Mouse (Mus musculus) MEL (cell line): ENCODE results near the gene Gm49342. TPM values are rescaled to one million over a fixed set of nuclear protein-coding genes. Genes with fewer than 3 reads are reported as not detected.
"Not testable (repeated sequence)": the region's sequence is repeated elsewhere in the genome, so short reads cannot be mapped to it uniquely, and the experiment has no call there.

Source experiments
- DNase-seq: peaks from one replicate; pipeline ENCODE4 v3.0.0; 2011; ENCODE audit warnings: low read depth, low spot score
- H3K27ac ChIP-seq: 2 replicates; pipeline ENCODE4 v1.5.1; 2012; ENCODE audit warnings: low read depth, mild to moderate bottlenecking, control low read depth, low read length, moderate library complexity; ENCODE audit not compliant: control insufficient read depth
- H3K27me3 ChIP-seq, 2 experiments: fragments of 150-350 bp in 1 of 2; sonication (generic) in 1 of 2; 2 replicates each; pipeline ENCODE4 v1.6.1; 2012; ENCODE audit warnings: low read length in 2 of 2, mild to moderate bottlenecking in 2 of 2, improper control_type of control experiment in 1 of 2, moderate library complexity in 1 of 2; ENCODE audit not compliant: insufficient read depth in 2 of 2, control insufficient read depth in 1 of 2
- H3K36me3 ChIP-seq, 2 experiments: 2 replicates each; pipeline ENCODE4 v1.6.1; 2012 to 2014; ENCODE audit warnings: low read length in 2 of 2, improper control_type of control experiment in 1 of 2, inconsistent platforms in 1 of 2, mild to moderate bottlenecking in 1 of 2; ENCODE audit not compliant: insufficient read depth in 2 of 2, control insufficient read depth in 1 of 2
- H3K4me1 ChIP-seq, 2 experiments: fragments of 150-350 bp in 1 of 2; sonication (generic) in 1 of 2; 2 replicates each; pipeline ENCODE4 v1.6.1; 2012; ENCODE audit warnings: low read length in 2 of 2, improper control_type of control experiment in 1 of 2, mild to moderate bottlenecking in 1 of 2; ENCODE audit not compliant: insufficient read depth in 2 of 2, control insufficient read depth in 1 of 2
- H3K4me3 ChIP-seq, 2 experiments: fragments of 150-350 bp in 1 of 2; sonication (generic) in 1 of 2; 2 replicates each; pipeline ENCODE4 v1.5.1; 2012; ENCODE audit warnings: low read depth in 2 of 2, low read length in 2 of 2, mild to moderate bottlenecking in 2 of 2, moderate library complexity in 2 of 2, control low read depth in 1 of 2, improper control_type of control experiment in 1 of 2; ENCODE audit not compliant: control insufficient read depth in 1 of 2, insufficient read depth in 1 of 2
- H3K79me2 ChIP-seq: 2 replicates; pipeline ENCODE4 v1.6.1; 2012; ENCODE audit warnings: mild to moderate bottlenecking, low read length, moderate library complexity; ENCODE audit not compliant: control insufficient read depth, poor library complexity, insufficient read depth
- H3K9ac ChIP-seq: 2 replicates; pipeline ENCODE4 v1.6.1; 2012; ENCODE audit warnings: low read depth, mild to moderate bottlenecking, control low read depth, low read length, moderate library complexity; ENCODE audit not compliant: control insufficient read depth, poor library complexity, severe bottlenecking
- H3K9me3 ChIP-seq: fragments of 150-350 bp; sonication (generic); replicated peaks from 2 replicates; pipeline ENCODE4 v1.6.1; 2012; ENCODE audit warnings: mild to moderate bottlenecking, low read length, improper control_type of control experiment, moderate library complexity; ENCODE audit not compliant: insufficient read depth
- BHLHE40 ChIP-seq: IDR thresholded peaks from 2 replicates; pipeline ENCODE4 v1.6.1; 2012; ENCODE audit warnings: low read depth, mild to moderate bottlenecking, inconsistent platforms, low read length, improper control_type of control experiment, borderline replicate concordance
- CHD1 ChIP-seq: IDR thresholded peaks from 2 replicates; pipeline ENCODE4 v1.6.1; 2012; ENCODE audit warnings: low read depth, mild to moderate bottlenecking, inconsistent platforms, low read length, improper control_type of control experiment
- CHD2 ChIP-seq: IDR thresholded peaks from 2 replicates; pipeline ENCODE4 v1.6.1; 2011; ENCODE audit warnings: low read length, improper control_type of control experiment
- CTCF ChIP-seq, 3 experiments: IDR thresholded peaks in 2 of 3; conservative IDR thresholded peaks in 1 of 3; 2 replicates each; pipeline ENCODE4 v1.5.1; 2011 to 2012; ENCODE audit warnings: low read length in 3 of 3, low read depth in 2 of 3, mild to moderate bottlenecking in 2 of 3, improper control_type of control experiment in 1 of 3, inconsistent platforms in 1 of 3, mixed read lengths in 1 of 3, moderate library complexity in 1 of 3; ENCODE audit not compliant: control insufficient read depth in 1 of 3, insufficient read depth in 1 of 3, poor library complexity in 1 of 3, severe bottlenecking in 1 of 3
- ELF1 ChIP-seq: IDR thresholded peaks from 2 replicates; pipeline ENCODE4 v1.6.1; 2014; ENCODE audit warnings: low read depth, mild to moderate bottlenecking, inconsistent platforms, low read length, improper control_type of control experiment, moderate library complexity
- GABPA ChIP-seq: IDR thresholded peaks from 2 replicates; pipeline ENCODE4 v1.6.1; 2012; ENCODE audit warnings: low read depth, mild to moderate bottlenecking, inconsistent platforms, low read length, improper control_type of control experiment, moderate library complexity
- HCFC1 ChIP-seq: IDR thresholded peaks from 2 replicates; pipeline ENCODE4 v1.6.1; 2012; ENCODE audit warnings: low read depth, mild to moderate bottlenecking, inconsistent platforms, low read length, improper control_type of control experiment, moderate library complexity
- JUND ChIP-seq: IDR thresholded peaks from 2 replicates; pipeline ENCODE4 v1.6.1; 2011; ENCODE audit warnings: low read depth, mild to moderate bottlenecking, improper control_type of control experiment, low read length
- MAX ChIP-seq: IDR thresholded peaks from 2 replicates; pipeline ENCODE4 v1.6.1; 2011; ENCODE audit warnings: low read length, improper control_type of control experiment
- MAZ ChIP-seq: IDR thresholded peaks from 2 replicates; pipeline ENCODE4 v1.6.1; 2012; ENCODE audit warnings: low read depth, mild to moderate bottlenecking, inconsistent platforms, low read length, improper control_type of control experiment
- MEF2A ChIP-seq: IDR thresholded peaks from 2 replicates; pipeline ENCODE4 v1.6.1; 2014; ENCODE audit warnings: low read depth, mild to moderate bottlenecking, inconsistent platforms, low read length, improper control_type of control experiment; ENCODE audit not compliant: poor library complexity, insufficient replicate concordance, severe bottlenecking; ENCODE audit errors: extremely low read depth
- MXI1 ChIP-seq: IDR thresholded peaks from 2 replicates; pipeline ENCODE4 v1.6.1; 2011; ENCODE audit warnings: mild to moderate bottlenecking, low read depth, low read length, improper control_type of control experiment
- MYB ChIP-seq: IDR thresholded peaks from 2 replicates; pipeline ENCODE4 v1.6.1; 2011; ENCODE audit warnings: mild to moderate bottlenecking, low read depth, low read length, improper control_type of control experiment
- NRF1 ChIP-seq: IDR thresholded peaks from 2 replicates; pipeline ENCODE4 v1.6.1; 2014; ENCODE audit warnings: low read depth, mild to moderate bottlenecking, inconsistent platforms, low read length, improper control_type of control experiment, moderate library complexity; ENCODE audit not compliant: poor library complexity, insufficient read depth, severe bottlenecking
- POLR2AphosphoS2 ChIP-seq: IDR thresholded peaks from 2 replicates; pipeline ENCODE4 v1.6.1; 2011; ENCODE audit warnings: low read length, improper control_type of control experiment
- RCOR1 ChIP-seq: IDR thresholded peaks from 2 replicates; pipeline ENCODE4 v1.6.1; 2012; ENCODE audit warnings: low read depth, mild to moderate bottlenecking, inconsistent platforms, low read length, improper control_type of control experiment
- SIN3A ChIP-seq: IDR thresholded peaks from 2 replicates; pipeline ENCODE4 v1.6.1; 2012; ENCODE audit warnings: low read length, improper control_type of control experiment, inconsistent platforms
- SMC3 ChIP-seq: IDR thresholded peaks from 2 replicates; pipeline ENCODE4 v1.6.1; 2011; ENCODE audit warnings: low read depth, low read length, improper control_type of control experiment
- USF2 ChIP-seq, 2 experiments: IDR thresholded peaks; 2 replicates each; pipeline ENCODE4 v1.6.1; 2011 to 2012; ENCODE audit warnings: improper control_type of control experiment in 2 of 2, low read length in 2 of 2, borderline replicate concordance in 1 of 2, inconsistent platforms in 1 of 2, low read depth in 1 of 2, mild to moderate bottlenecking in 1 of 2; ENCODE audit not compliant: insufficient read depth in 1 of 2
- ZC3H11A ChIP-seq: IDR thresholded peaks from 2 replicates; pipeline ENCODE4 v1.6.1; 2012; ENCODE audit warnings: low read depth, mild to moderate bottlenecking, inconsistent platforms, low read length, improper control_type of control experiment
- ZKSCAN1 ChIP-seq: IDR thresholded peaks from 2 replicates; pipeline ENCODE4 v1.6.1; 2012; ENCODE audit warnings: low read depth, mild to moderate bottlenecking, inconsistent platforms, low read length, improper control_type of control experiment, moderate library complexity
- polyA plus RNA-seq, 2 experiments: library from polyadenylated mRNA; stranded (reverse) in 1 of 2; unstranded in 1 of 2; fragments of >175 nt in 1 of 2; fragments of >200 nt in 1 of 2; gene quantifications; 2 replicates each; pipeline versions ENCODE4 v1.2.1 to v1.2.4; 2012; ENCODE audit warnings: low replicate concordance in 2 of 2, low read depth in 1 of 2; ENCODE audit not compliant: insufficient read length in 2 of 2, insufficient read depth in 1 of 2, missing spikeins in 1 of 2
- total RNA-seq: library from RNA; depleted of rRNA; stranded (reverse); fragments of 300-350 nt; gene quantifications from 2 replicates; pipeline ENCODE4 v1.2.3, GENCODE M21; 2012

Gene Gm49342
- total and polyA plus RNA-seq, 3 experiments: 14.5 to 45.2 TPM; not detected in 1

- Histone ChIP-seq H3K4me3 (peak overlapping the region; percentile 63 to 96), H3K9ac (peak overlapping the region; percentile 61), H3K27ac (peak overlapping the region; percentile 91)
- H3K79me2 ChIP-seq, H3K4me1 ChIP-seq, H3K36me3 ChIP-seq, H3K27me3 ChIP-seq, H3K9me3 ChIP-seq, DNase-seq: not testable (repeated sequence)
- TF ChIP-seq CTCF (IDR thresholded peaks at IDR 0.05 in 2 of 3, conservative IDR thresholded peaks at IDR 0.05 in 1 of 3; ENCODE audit: control insufficient read depth in 1 of 3, insufficient read depth in 1 of 3, low read depth in 2 of 3, low read length in 3 of 3, poor library complexity in 1 of 3, severe bottlenecking in 1 of 3): peak in 2 of 3 experiments; percentile 1 to 21; a peak in 1 of 6 replicates
These were observed 334 bp downstream of the Gm49342 start for GRCm38 (mm10) chr14:50944668-50945033.

- peak overlapping the region; percentile 91 for H3K27ac ChIP-seq
These were observed 764 bp downstream of the Gm49342 start for GRCm38 (mm10) chr14:50945081-50945480.

GRCm38 (mm10) chr14:50945526-50945925 lies 1.2 kb downstream of the Gm49342 start:
- DNase-seq, H3K27me3 ChIP-seq, H3K9me3 ChIP-seq, H3K4me1 ChIP-seq, H3K36me3 ChIP-seq, H3K79me2 ChIP-seq: not testable (repeated sequence)
- H3K4me3 ChIP-seq: peak overlapping the region; percentile 63 to 96; a peak in 3 of 4 replicates
- H3K27ac ChIP-seq: 0 out of 2 replicates have a peak overlapping the region, but pooled peaks have one; percentile 24
- peak overlapping the region; percentile 61 for H3K9ac ChIP-seq

More at GRCm38 (mm10) chr14:50945081-50945480, 764 bp downstream of the Gm49342 start:
- not testable (repeated sequence) for H3K9me3 ChIP-seq, H3K79me2 ChIP-seq, H3K36me3 ChIP-seq, DNase-seq, H3K27me3 ChIP-seq, H3K4me1 ChIP-seq
- H3K4me3 ChIP-seq: peak overlapping the region; percentile 63 to 96
- H3K9ac ChIP-seq: peak overlapping the region; percentile 61

GRCm38 (mm10) chr14:50955487-50955886 lies 11.2 kb downstream of the Gm49342 start:
- Histone ChIP-seq H3K36me3 (peaks cover 0 to 2% of the 10 kb centered on the region in 2 experiments; a peak in 1 of 4 replicates), H3K9ac (no peak overlapping the region), H3K27me3 (no peaks in the 10 kb centered on the region), H3K4me3 (no peak overlapping the region; a peak in 1 of 4 replicates), H3K9me3 (no peaks in the 10 kb centered on the region), H3K79me2 (no peaks in the 10 kb centered on the region), H3K4me1 (0 out of 4 replicates have a peak, but pooled peaks cover 0 to 2% of the 10 kb centered on the region in 2 experiments), H3K27ac (no peak overlapping the region)
- DNase-seq: peak; percentile 6
- TF ChIP-seq HCFC1: no peak
- TF ChIP-seq POLR2AphosphoS2: no peak
- TF ChIP-seq SIN3A: no peak
- TF ChIP-seq NRF1: no peak
- no peak for TF ChIP-seq ZC3H11A
- TF ChIP-seq CHD2: no peak
- no peak for TF ChIP-seq JUND
- no peak for TF ChIP-seq USF2 (IDR thresholded peaks at IDR 0.05; ENCODE audit: borderline replicate concordance in 1 of 2, insufficient read depth in 1 of 2, low read depth in 1 of 2, low read length in 2 of 2)
- no peak for TF ChIP-seq MEF2A
- no peak for TF ChIP-seq MYB
- no peak for TF ChIP-seq ZKSCAN1
- no peak for TF ChIP-seq MAX
- TF ChIP-seq MXI1: no peak
- no peak for TF ChIP-seq GABPA
- TF ChIP-seq MAZ: no peak
- TF ChIP-seq ELF1: no peak
- no peak for TF ChIP-seq CHD1
- no peak for TF ChIP-seq RCOR1
- TF ChIP-seq SMC3: no peak
- TF ChIP-seq BHLHE40: no peak
